Mouse (Mus musculus) hindbrain, embryonic 10.5 days (tissue): ENCODE data around the gene Ccdc33. TPM values are rescaled to one million over a fixed set of nuclear protein-coding genes. Genes with fewer than 3 reads are reported as not detected.

Source experiments
- DNase-seq: peaks from one replicate; pipeline ENCODE4 v3.0.0-alpha.2; 2017; ENCODE audit warnings: low spot score
- H3K27ac ChIP-seq: fragments of 300-500 bp; sonication (generic); 2 replicates; pipeline ENCODE4 v1.5.1; 2016; ENCODE audit warnings: mild to moderate bottlenecking, moderate library complexity
- H3K27me3 ChIP-seq: fragments of 300-500 bp; sonication (generic); 2 replicates; pipeline ENCODE4 v1.6.1; 2016; ENCODE audit warnings: mild to moderate bottlenecking; ENCODE audit not compliant: poor library complexity, insufficient read depth, severe bottlenecking
- H3K36me3 ChIP-seq: fragments of 300-500 bp; sonication (generic); 2 replicates; pipeline ENCODE4 v1.6.1; 2016; ENCODE audit warnings: mild to moderate bottlenecking, moderate library complexity
- H3K4me1 ChIP-seq: fragments of 300-500 bp; sonication (generic); replicated peaks from 2 replicates; pipeline ENCODE4 v1.6.1; 2016; ENCODE audit warnings: mild to moderate bottlenecking
- H3K4me3 ChIP-seq: fragments of 300-500 bp; sonication (generic); 2 replicates; pipeline ENCODE4 v1.5.1; 2016; ENCODE audit warnings: mild to moderate bottlenecking, moderate library complexity
- H3K9me3 ChIP-seq: fragments of 300-500 bp; sonication (generic); 2 replicates; pipeline ENCODE4 v1.6.1; 2016; ENCODE audit warnings: mild to moderate bottlenecking, moderate library complexity
- WGBS: fragments of 180-500 bp; shearing (Covaris S2); methylation state at CpG from one replicate; pipeline ENCODE4 v1.1.7; 2016; 5-methylcytosine and 5-hydroxymethylcytosine counted together
- polyA plus RNA-seq: library from polyadenylated mRNA; unstranded; fragments of >200 nt; fragmentation: Nextera tagmentation; extraction: Ambion mirVana; gene quantifications from 2 replicates; pipeline ENCODE4 v1.2.1, GENCODE M21; 2016

Gene Ccdc33
- polyA plus RNA-seq, 1 experiment from 2014 or later = 0.99 TPM

DNA sequence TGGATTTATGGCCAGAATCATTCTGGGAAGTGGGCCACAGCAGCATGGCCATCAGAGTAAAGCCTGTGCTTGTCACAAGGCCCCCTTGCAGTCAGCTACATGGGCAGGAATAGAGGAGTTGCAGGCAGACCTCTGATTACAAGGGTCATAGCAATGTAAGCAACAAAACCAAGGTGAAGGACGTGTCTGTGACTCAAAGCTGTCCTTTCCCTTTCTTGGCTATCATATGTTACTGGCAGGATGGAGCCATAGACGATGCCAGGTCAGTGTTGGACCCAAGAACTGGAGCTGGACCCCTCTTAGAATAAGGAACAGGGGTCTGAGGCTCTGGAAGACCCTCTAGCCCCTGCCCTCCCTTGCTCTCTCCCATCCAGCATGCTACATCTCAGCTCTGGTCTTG lies 30.2 kb upstream of the Ccdc33 start:
- H3K27me3 ChIP-seq = no peaks in the 10 kb centered on the region
- peaks cover 37% of the 10 kb centered on the region for H3K4me1 ChIP-seq
- H3K27ac ChIP-seq = no peak overlapping the region
- H3K9me3 ChIP-seq = no peaks in the 10 kb centered on the region
- no peak overlapping the region for H3K4me3 ChIP-seq
- DNase-seq = no peak
- peaks cover 16% of the 10 kb centered on the region; the same call in 1 of the 2 replicates for H3K36me3 ChIP-seq
- 76% methylated on average over 2 of the region's 2 CpGs for WGBS

DNA sequence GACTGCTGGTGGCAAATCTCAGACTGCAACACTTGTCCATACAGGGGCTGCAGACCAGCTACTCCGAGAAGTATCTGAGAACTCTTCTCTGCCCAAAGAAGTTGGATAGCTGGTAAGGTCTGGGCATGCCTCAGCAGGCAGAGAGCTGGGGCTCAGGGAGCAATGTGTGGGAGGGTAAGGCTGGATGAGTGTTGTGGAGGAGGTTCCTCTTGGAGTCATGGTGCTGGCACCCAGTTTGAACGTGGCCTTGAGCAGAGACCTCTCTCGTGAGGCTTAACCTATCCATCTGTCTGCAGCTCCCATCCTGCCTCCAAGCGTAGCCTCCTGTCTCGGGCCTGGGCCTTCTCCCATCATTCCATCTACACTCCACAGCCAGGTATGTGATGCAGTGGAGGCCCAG lies 26.8 kb upstream of the Ccdc33 start:
- no peak for DNase-seq
- Histone ChIP-seq H3K4me1 (peaks cover 40% of the 10 kb centered on the region), H3K4me3 (no peak overlapping the region), H3K36me3 (peaks cover 5% of the 10 kb centered on the region; the same call in 1 of the 2 replicates), H3K27me3 (peaks cover 13% of the 10 kb centered on the region; the same call in 1 of the 2 replicates), H3K27ac (no peak overlapping the region), H3K9me3 (no peaks in the 10 kb centered on the region)
- WGBS = 93% methylated on average over 5 of the region's 5 CpGs

DNA sequence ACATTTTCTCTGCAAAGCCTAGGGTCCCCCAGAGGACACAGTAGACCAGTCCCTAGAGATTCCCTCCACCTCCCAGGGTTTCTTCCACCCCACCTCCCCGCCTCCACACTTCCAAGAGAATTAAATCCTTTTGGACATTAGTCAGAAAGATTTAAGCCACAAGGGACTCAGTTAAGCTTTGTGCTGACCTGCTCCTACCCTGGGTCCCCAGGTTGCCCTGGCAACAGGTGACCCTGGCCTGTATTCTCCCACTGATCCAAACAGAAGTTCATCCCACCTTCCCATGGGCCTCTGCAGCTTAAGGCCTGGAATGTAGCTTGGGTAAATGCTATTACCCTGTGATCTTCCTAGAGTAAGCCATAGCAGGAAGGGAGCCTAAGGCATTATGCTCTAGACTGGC lies 26.0 kb upstream of the Ccdc33 start:
- Histone ChIP-seq H3K4me1 (peaks cover 48% of the 10 kb centered on the region), H3K9me3 (no peaks in the 10 kb centered on the region), H3K27ac (peak overlapping the region; percentile 69; the same call in 1 of the 2 replicates), H3K36me3 (no peaks in the 10 kb centered on the region), H3K4me3 (no peak overlapping the region), H3K27me3 (peaks cover 17% of the 10 kb centered on the region; the same call in 1 of the 2 replicates)
- DNase-seq = no peak
- 44% methylated on average over 1 of the region's 1 CpGs for WGBS

DNA sequence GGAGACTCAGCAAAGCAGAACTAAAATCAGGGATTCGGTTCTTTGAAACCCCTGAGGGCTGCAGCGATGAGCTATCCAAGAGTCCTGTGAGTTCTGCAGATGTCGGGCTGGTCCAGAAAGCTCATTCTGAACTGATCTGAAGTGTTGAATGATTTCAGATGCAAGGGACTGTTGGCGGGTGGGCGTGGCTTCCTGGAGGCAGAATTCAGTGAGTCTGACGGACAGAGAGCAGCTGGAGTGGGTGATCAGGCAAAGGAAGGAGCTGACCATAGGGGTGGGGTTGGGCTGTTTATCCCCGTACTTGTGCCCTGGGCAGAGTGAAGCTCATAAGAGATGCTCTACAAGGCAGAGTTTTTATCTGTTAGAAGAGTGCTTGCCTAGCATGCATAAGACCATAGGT lies 24.8 kb upstream of the Ccdc33 start:
- H3K27me3 ChIP-seq = peaks cover 30% of the 10 kb centered on the region
- H3K4me1 ChIP-seq = peaks cover 53% of the 10 kb centered on the region
- WGBS = 40% methylated on average over 7 of the region's 7 CpGs
- H3K4me3 ChIP-seq = no peak overlapping the region
- H3K27ac ChIP-seq = peak overlapping the region; percentile 13; the same call in 1 of the 2 replicates
- DNase-seq = no peak
- H3K9me3 ChIP-seq = no peaks in the 10 kb centered on the region
- H3K36me3 ChIP-seq = no peaks in the 10 kb centered on the region

DNA sequence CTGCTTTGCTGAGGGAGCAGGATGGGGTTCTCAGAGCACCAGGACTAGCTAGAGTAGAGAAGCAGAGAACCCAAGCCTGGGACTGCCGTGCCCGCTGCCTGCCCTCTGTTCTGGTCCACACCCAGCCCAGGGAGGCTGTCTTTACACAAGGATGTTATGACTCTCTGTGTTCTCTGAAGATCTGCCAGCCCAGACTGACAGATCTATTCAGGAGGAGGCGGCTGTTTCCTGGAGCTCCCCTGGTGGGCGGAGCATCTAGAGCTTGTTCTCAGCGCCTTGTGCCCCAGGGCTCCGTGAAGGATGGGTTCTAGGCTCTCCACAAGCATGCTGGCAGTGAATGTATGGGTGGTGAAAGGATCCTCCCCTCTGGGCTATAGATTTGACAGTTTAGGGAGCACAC lies 21.3 kb upstream of the Ccdc33 start:
- DNase-seq = no peak
- H3K4me1 ChIP-seq = peaks cover 73% of the 10 kb centered on the region
- H3K27ac ChIP-seq = peak overlapping the region; percentile 30; the same call in 1 of the 2 replicates
- no peak overlapping the region for H3K4me3 ChIP-seq
- H3K27me3 ChIP-seq = peaks cover 58% of the 10 kb centered on the region
- no peaks in the 10 kb centered on the region for H3K9me3 ChIP-seq
- H3K36me3 ChIP-seq = no peaks in the 10 kb centered on the region
- whole genome bisulfite sequencing = 38% methylated on average over 6 of the region's 6 CpGs

DNA sequence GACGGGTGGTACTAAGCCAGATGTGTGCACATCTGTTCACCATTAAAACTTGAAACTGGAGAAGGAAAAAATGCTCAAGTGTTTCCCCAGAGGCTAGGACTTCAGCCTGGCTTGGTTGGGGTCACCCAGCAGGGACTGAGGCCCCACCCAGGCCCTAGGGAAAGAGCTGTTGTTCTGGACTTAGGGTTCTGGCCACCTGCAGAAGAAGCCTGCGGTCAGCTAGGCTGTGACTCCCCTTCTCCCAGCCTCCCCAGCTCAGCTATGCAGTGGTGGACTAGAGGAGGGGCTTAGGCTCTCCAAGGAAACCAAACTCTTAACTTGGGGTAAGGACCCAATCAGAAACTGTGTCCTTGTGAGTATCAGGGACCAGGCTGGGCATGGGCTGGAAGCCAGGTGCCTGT lies 17.3 kb upstream of the Ccdc33 start:
- WGBS = 40% methylated on average over 2 of the region's 2 CpGs

DNA sequence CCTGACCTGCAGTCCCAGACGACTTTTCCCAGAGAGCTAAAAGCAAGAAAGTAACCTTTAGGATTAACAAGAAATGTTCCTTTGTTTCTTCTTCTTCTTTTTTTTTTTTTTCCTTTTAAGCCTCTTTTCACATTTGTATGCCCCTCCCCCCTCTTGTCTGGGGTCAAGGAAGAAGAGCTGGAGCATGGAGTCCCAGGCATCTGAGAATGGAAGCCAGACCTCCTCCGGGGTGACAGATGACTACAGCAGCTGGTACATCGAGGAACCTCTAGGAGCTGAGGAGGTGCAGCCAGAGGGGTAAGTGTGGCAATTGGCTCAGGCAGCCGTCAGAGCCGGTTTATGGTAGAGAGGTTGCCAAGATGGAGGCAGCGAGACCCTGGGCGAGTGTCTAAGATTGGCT lies 16.3 kb upstream of the Ccdc33 start:
- no peak for DNase-seq
- Histone ChIP-seq H3K4me1 (peaks cover 89% of the 10 kb centered on the region), H3K36me3 (no peaks in the 10 kb centered on the region), H3K4me3 (peak overlapping the region; percentile 23; the same call in 1 of the 2 replicates), H3K27me3 (peaks cover 86% of the 10 kb centered on the region), H3K9me3 (no peaks in the 10 kb centered on the region), H3K27ac (peak overlapping the region; percentile 82)
- WGBS = 32% methylated on average over 7 of the region's 7 CpGs

More for the DNA sequence above, 17.3 kb upstream of the Ccdc33 start:
- Histone ChIP-seq H3K9me3 (no peaks in the 10 kb centered on the region), H3K4me3 (no peak overlapping the region), H3K27me3 (peaks cover 79% of the 10 kb centered on the region), H3K27ac (peak overlapping the region; percentile 82), H3K36me3 (no peaks in the 10 kb centered on the region), H3K4me1 (peaks cover 89% of the 10 kb centered on the region)
- no peak for DNase-seq

DNA sequence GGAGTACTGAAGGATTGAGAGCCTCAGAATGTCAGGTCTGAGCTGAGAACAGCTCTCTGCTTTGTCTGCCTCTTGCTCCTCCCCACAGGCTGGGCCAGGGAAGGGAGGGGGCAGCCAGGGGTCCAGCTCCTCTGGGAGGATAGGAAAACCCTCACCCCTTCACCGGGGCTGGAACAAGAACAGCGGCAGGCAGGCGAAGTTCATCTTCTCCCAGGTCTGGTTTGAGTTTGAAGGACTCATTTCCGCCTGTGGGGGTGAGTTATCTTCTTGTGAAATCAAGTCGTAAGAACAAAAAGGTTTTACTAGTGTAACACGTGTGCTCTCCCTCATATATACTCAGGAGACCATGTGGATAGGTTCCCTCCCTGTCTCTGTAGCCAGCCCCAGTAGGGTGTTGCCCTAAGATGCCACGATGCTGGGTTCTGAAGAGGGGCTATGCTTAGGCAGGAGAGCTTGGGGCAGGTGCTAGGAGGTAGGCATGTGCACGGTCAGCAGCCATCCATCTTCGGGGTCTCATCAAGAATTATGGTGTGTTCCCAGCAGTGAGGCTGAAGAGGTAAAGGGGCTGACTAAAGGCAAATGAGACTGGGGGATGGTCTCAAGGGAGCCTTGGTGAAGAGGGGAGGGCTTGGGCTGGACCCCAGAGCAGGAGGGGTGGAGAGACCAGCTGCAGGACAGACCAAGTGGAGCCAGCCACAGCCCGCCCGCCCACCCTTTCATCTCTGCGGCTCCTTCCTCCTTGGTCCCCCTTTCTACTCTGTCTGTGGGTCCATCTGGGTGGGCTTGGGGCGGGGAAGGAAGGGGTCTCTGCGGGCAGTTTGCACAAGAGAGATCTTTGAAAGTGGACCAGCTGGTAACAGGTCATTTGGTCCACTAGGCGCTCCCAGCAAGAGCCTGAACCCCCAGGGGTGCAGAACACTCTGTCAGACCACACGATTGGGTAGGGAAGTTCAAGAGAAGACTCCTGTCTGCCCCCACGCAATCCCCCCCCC lies 15.6 kb upstream of the Ccdc33 start:
- peaks cover 86% of the 10 kb centered on the region for H3K27me3 ChIP-seq
- H3K9me3 ChIP-seq = no peaks in the 10 kb centered on the region
- no peaks in the 10 kb centered on the region for H3K36me3 ChIP-seq
- peak overlapping the region; percentile 82 for H3K27ac ChIP-seq
- 13% methylated on average over 17 of the region's 17 CpGs for WGBS
- peak overlapping the region; percentile 23 for H3K4me3 ChIP-seq
- peak; percentile 49 for DNase-seq
- H3K4me1 ChIP-seq = peaks cover 92% of the 10 kb centered on the region

DNA sequence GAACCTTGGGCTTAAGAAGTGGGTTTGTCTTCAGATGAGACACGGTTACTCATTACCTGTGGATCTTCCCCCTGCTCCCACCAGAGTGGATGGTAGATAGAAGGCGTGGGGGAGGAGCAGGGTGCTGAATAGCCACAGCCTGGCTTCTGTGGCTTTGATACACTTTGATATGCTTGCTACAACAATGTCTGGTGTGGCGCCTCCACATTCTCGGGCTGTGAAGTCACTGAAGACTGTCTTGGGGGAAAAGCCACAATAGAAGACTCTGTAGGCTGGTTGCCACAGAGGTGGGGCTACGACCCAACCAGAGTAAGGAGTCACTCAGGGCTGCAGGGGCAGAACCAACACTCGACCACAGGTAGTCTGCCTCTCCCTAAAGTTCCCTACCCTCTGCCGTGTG lies 13.1 kb upstream of the Ccdc33 start:
- DNase-seq = no peak
- Histone ChIP-seq H3K27ac (peak overlapping the region; percentile 69), H3K9me3 (no peaks in the 10 kb centered on the region), H3K4me3 (no peak overlapping the region), H3K4me1 (peaks cover 89% of the 10 kb centered on the region), H3K27me3 (peaks cover 84% of the 10 kb centered on the region), H3K36me3 (no peaks in the 10 kb centered on the region)
- WGBS = 70% methylated on average over 7 of the region's 7 CpGs

DNA sequence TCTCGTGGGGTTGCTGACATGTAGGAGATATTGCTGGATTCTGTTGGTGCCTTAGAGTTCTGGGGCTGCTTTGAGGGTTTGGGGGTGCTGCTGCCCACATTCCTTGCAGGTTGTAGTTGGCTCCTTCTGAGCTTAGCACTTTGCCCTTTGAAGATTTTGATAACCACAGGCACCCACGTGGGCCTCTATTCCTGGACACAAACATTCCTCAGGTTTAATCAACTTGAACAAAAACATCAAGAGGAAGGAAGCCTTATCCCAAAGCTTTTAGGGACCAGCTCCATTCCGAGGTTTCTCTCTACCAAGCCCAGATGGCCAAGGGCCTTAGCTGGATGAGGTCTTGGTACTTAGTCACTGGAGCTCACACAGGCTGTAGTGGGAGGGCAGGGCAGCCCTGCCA lies 12.3 kb upstream of the Ccdc33 start:
- Histone ChIP-seq H3K27me3 (peaks cover 84% of the 10 kb centered on the region), H3K27ac (peak overlapping the region; percentile 82)

DNA sequence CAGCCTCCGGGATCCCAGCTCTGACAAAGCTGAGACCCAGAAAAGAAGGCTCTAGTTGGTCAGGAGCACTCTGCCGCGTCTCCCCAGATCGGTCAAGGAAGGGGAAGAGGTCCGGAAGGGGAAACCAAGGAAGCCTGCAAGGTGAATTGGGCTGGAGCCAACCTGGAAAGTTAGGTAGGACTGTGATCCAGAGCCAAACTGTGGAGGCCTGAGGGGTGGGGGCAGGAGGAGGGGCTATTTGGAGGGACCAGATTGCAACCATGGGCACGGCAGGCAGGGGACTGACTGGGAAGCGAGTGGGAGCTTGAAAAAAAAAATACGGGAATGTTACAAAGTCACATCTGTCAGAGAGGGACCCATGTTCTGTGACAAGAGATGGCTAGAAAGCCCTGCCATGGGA lies 10.9 kb upstream of the Ccdc33 start:
- 14% methylated on average over 8 of the region's 8 CpGs for WGBS
- Histone ChIP-seq H3K27me3 (peaks cover 82% of the 10 kb centered on the region), H3K9me3 (no peaks in the 10 kb centered on the region), H3K36me3 (no peaks in the 10 kb centered on the region), H3K27ac (peak overlapping the region; percentile 82), H3K4me3 (peak overlapping the region; percentile 31), H3K4me1 (peaks cover 87% of the 10 kb centered on the region)
- DNase-seq = no peak

More for the DNA sequence above, 12.3 kb upstream of the Ccdc33 start:
- no peaks in the 10 kb centered on the region for H3K36me3 ChIP-seq
- WGBS = 48% methylated on average over 3 of the region's 3 CpGs
- peaks cover 87% of the 10 kb centered on the region for H3K4me1 ChIP-seq
- H3K4me3 ChIP-seq = no peak overlapping the region
- no peaks in the 10 kb centered on the region for H3K9me3 ChIP-seq
- no peak for DNase-seq

DNA sequence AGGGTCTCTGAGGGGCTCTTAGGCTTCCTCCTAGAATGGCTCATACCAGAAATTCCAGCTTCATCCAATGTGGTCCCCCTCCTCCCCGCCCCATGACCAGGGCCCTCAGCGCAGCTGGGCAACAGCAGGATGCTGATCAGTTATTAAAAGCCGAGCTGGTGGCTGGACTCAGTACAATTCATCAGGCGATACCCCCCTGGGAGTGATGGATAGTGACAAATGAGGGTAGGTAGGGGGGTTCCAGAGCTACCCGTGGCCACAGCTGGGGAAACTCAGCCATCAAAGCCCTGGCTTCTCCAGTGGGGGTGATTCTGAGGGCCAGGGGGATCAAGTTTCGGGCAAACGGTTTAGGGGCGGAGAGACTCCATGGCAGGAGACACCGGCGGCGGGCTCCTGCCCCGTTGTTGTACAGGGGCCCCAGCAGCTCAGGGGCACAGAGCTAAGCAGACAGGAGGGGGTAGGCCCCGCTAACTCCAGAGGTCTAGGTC lies 10.3 kb upstream of the Ccdc33 start:
- H3K27ac ChIP-seq = peak overlapping the region; percentile 82
- WGBS = under 1% methylated on average over 13 of the region's 13 CpGs
- DNase-seq = peak; percentile 62
- H3K36me3 ChIP-seq = no peaks in the 10 kb centered on the region
- H3K4me1 ChIP-seq = peaks cover 87% of the 10 kb centered on the region
- peak overlapping the region; percentile 31 for H3K4me3 ChIP-seq
- no peaks in the 10 kb centered on the region for H3K9me3 ChIP-seq
- peaks cover 82% of the 10 kb centered on the region for H3K27me3 ChIP-seq

DNA sequence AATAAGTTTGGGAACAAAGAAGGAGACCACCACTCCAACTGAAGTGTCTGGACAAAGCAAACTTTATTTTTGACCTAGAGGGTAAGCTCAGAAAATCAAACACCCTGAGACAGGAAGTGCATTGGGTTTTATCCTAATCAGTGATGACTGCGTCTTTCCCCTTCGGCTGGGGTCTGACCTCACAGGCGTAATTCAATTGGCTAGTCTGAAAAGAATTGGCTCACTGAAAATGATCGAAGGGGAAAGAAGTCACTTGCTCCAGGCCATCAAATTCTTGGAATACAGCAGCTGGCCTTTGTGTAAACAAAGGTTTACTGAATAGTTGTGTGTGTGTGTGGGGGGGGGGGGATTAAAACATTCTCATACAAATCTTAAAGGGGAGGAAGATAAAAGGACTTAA lies 7.2 kb upstream of the Ccdc33 start:
- no peak for DNase-seq
- no peak overlapping the region for H3K4me3 ChIP-seq
- H3K4me1 ChIP-seq = peaks cover 78% of the 10 kb centered on the region
- H3K27ac ChIP-seq = 0 out of 2 replicates have a peak overlapping the region, but pooled peaks have one; percentile 12
- H3K9me3 ChIP-seq = no peaks in the 10 kb centered on the region
- no peaks in the 10 kb centered on the region for H3K36me3 ChIP-seq
- H3K27me3 ChIP-seq = peaks cover 78% of the 10 kb centered on the region
- 41% methylated on average over 4 of the region's 4 CpGs for WGBS
